Mouse (Mus musculus): ENCODE data around the gene Mcm6.
"Not testable (repeated sequence)": the region's sequence is repeated elsewhere in the genome, so short reads cannot be mapped to it uniquely, and the experiment has no call there.

Gene Mcm6

GRCm38 (mm10) chr1:128328218-128328617 is 31.2 kb downstream of the Mcm6 start, which contains the start of gene Lct:
Gene Lct, minus strand, starts transcription at chr1:128328318.
- no peak for DNase-seq

GRCm38 (mm10) chr1:128327165-128327564 is 32.3 kb downstream of the Mcm6 start:
- no peak for DNase-seq

- DNase-seq, result no peak
Measured at GRCm38 (mm10) chr1:128324776-128325175, 34.7 kb downstream of the Mcm6 start.

GRCm38 (mm10) chr1:128323026-128323643 is 36.3 kb downstream of the Mcm6 start:
- DNase-seq, result no peak

GRCm38 (mm10) chr1:128319266-128319665 is 40.2 kb downstream of the Mcm6 start:
- DNase-seq, result not testable (repeated sequence)

- no peak for DNase-seq
Measured at GRCm38 (mm10) chr1:128314665-128315064, 44.8 kb downstream of the Mcm6 start.

GRCm38 (mm10) chr1:128309043-128309442 is 50.4 kb downstream of the Mcm6 start:
- DNase-seq, result no peak

- DNase-seq, result peak; percentile 94
Measured at GRCm38 (mm10) chr1:128303900-128304299, 55.6 kb downstream of the Mcm6 start.

GRCm38 (mm10) chr1:128295717-128296528 is 63.5 kb downstream of the Mcm6 start:
- no peak for DNase-seq

GRCm38 (mm10) chr1:128295296-128295695 is 64.2 kb downstream of the Mcm6 start:
- DNase-seq, result no peak

- DNase-seq, result peak; percentile 81
Measured at GRCm38 (mm10) chr1:128293524-128293923, 65.9 kb downstream of the Mcm6 start.

- DNase-seq, result no peak
Measured at GRCm38 (mm10) chr1:128290295-128290694, 69.2 kb downstream of the Mcm6 start.

- DNase-seq, result no peak
Measured at GRCm38 (mm10) chr1:128285136-128285535, 74.3 kb downstream of the Mcm6 start.

- DNase-seq, result no peak
Measured at GRCm38 (mm10) chr1:128284157-128284690, 75.2 kb downstream of the Mcm6 start.

GRCm38 (mm10) chr1:128282924-128283323 is 76.5 kb downstream of the Mcm6 start:
- DNase-seq, result no peak

- no peak for DNase-seq
Measured at GRCm38 (mm10) chr1:128281753-128282152, 77.7 kb downstream of the Mcm6 start.
